Mouse (Mus musculus) heart, postnatal 0 days (tissue): Measurements from ENCODE around the gene Pds5a.

Source experiments
- CTCF ChIP-seq: IDR thresholded peaks from 2 replicates; pipeline ENCODE4 v1.5.1; 2016; ENCODE audit warnings: antibody characterized with exemption, control low read depth, low read depth
- EP300 ChIP-seq: IDR thresholded peaks from 2 replicates; pipeline ENCODE4 v1.6.1; 2016; ENCODE audit warnings: antibody characterized with exemption, low read depth

DNA sequence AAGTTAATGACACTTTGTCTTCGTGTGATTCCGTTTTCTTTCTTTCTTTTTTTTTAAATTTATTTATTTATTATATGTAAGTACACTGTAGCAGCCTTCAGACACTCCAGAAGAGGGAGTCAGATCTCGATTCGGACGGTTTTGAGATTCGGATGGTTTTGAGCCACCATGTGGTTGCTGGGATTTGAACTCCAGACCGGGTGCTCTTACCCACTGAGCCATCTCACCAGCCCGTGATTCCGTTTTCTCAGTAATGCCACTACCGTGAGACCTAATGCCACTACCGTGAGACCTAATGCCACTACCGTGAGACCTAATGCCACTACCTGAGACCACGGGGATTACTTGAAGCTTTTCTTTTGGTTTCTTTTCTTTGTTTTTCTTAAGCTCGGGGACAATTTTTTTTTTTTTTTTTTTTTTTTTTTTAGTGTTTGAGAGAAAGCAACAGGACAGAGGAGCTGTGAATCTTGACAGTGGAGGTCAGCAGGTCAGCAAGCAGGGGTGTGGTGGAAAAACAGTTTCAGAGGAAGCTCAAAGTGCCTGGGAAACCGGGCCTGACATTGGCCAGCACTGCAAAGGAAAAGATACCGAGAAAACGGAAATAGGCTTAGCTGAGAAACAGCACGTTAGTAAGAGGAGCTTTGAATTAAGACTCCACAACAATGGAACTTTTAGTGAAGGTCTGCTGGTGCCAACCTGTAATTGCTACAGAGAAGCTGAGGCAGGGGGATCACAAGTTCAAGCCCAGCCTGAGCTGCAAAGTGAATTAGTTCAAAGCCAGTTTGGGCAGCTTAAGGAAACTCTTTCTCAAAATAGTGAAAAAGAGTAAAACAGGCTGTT lies 19.2 kb upstream of the Pds5a start:
- TF ChIP-seq CTCF (no peak), EP300 (no peak)
